Mouse (Mus musculus): ENCODE results near the gene Cdc123. TPM values are rescaled to one million over a fixed set of nuclear protein-coding genes. Genes with fewer than 3 reads are reported as not detected.

The Cdc123 gene
- total RNA-seq, 2 experiments from 2014 or later: 84.0 to 89.2 TPM

Other genes starting within 250 kb of the Cdc123 start
- 1 to 10 TPM; 2.4 to 5.0 TPM for gene Camk1d, start 130.6 kb downstream of the Cdc123 start, total RNA-seq (2021)
- 10 to 100 TPM in 1 of 2 experiments, 1 to 10 TPM in 1; 9.2 to 10.8 TPM for gene Nudt5, start 145 bp downstream of the Cdc123 start, total RNA-seq (2021)
- gene Gm13199, start 17.8 kb upstream of the Cdc123 start, total RNA-seq (2021): under 1 TPM in 1 of 2 experiments, not detected in 1; 0.43 TPM
- 10 to 100 TPM; 35.1 to 40.6 TPM for gene Sec61a2, start 50.3 kb upstream of the Cdc123 start, total RNA-seq (2021)
- gene Dhtkd1, start 97.6 kb upstream of the Cdc123 start, total RNA-seq (2021): 1 to 10 TPM; 1.3 to 2.2 TPM
- gene Upf2, start 106.3 kb upstream of the Cdc123 start, total RNA-seq (2021): 10 to 100 TPM; 12.9 to 15.9 TPM

Data from gastrocnemius, postnatal 10 days (tissue).